Mouse (Mus musculus): ENCODE data around the gene Ppp1r8.
"Not testable (repeated sequence)": the region's sequence is repeated elsewhere in the genome, so short reads cannot be mapped to it uniquely, and the experiment has no call there.

The Ppp1r8 gene

GRCm38 (mm10) chr4:132806620-132807191 lies 36.3 kb downstream of the Ppp1r8 start:
- no peak for DNase-seq

GRCm38 (mm10) chr4:132805599-132806197 lies 37.3 kb downstream of the Ppp1r8 start:
- DNase-seq: no peak

GRCm38 (mm10) chr4:132805146-132805545 lies 37.8 kb downstream of the Ppp1r8 start:
- no peak for DNase-seq

GRCm38 (mm10) chr4:132804331-132804730 lies 38.6 kb downstream of the Ppp1r8 start:
- DNase-seq: peak in 1 of 2 experiments; percentile 21

- no peak for DNase-seq
These were observed 39.1 kb downstream of the Ppp1r8 start for GRCm38 (mm10) chr4:132803876-132804275.

GRCm38 (mm10) chr4:132803212-132803611 lies 39.8 kb downstream of the Ppp1r8 start:
- no peak for DNase-seq

- DNase-seq: peak in 1 of 2 experiments; percentile 31
These were observed 40.8 kb downstream of the Ppp1r8 start for GRCm38 (mm10) chr4:132802171-132802637.

- DNase-seq: no peak
These were observed 41.5 kb downstream of the Ppp1r8 start for GRCm38 (mm10) chr4:132801176-132802077.

- no peak for DNase-seq
These were observed 43.1 kb downstream of the Ppp1r8 start for GRCm38 (mm10) chr4:132799845-132800244.

- DNase-seq: not testable (repeated sequence)
These were observed 44.3 kb downstream of the Ppp1r8 start for GRCm38 (mm10) chr4:132798666-132799065.

GRCm38 (mm10) chr4:132798028-132798427 lies 44.9 kb downstream of the Ppp1r8 start:
- DNase-seq: no peak

- DNase-seq: no peak
These were observed 45.5 kb downstream of the Ppp1r8 start for GRCm38 (mm10) chr4:132797461-132797860.

GRCm38 (mm10) chr4:132796196-132796886 lies 46.6 kb downstream of the Ppp1r8 start, which contains the start of gene Themis2:
Gene Themis2 (minus strand): TSS chr4:132796387.
- DNase-seq: peak; percentile 69 to 72

GRCm38 (mm10) chr4:132795171-132795570 lies 47.8 kb downstream of the Ppp1r8 start:
- no peak for DNase-seq

GRCm38 (mm10) chr4:132794760-132795159 lies 48.2 kb downstream of the Ppp1r8 start:
- DNase-seq: no peak

GRCm38 (mm10) chr4:132794028-132794427 lies 48.9 kb downstream of the Ppp1r8 start:
- no peak for DNase-seq

GRCm38 (mm10) chr4:132793322-132794004 lies 49.5 kb downstream of the Ppp1r8 start:
- DNase-seq: not testable (repeated sequence)

- no peak for DNase-seq
These were observed 53.2 kb downstream of the Ppp1r8 start for GRCm38 (mm10) chr4:132789731-132790130.

- DNase-seq: no peak
These were observed 57.7 kb downstream of the Ppp1r8 start for GRCm38 (mm10) chr4:132785228-132785627.

- DNase-seq: no peak
These were observed 59.2 kb downstream of the Ppp1r8 start for GRCm38 (mm10) chr4:132783732-132784131.

GRCm38 (mm10) chr4:132780288-132780687 lies 62.7 kb downstream of the Ppp1r8 start:
- no peak for DNase-seq

GRCm38 (mm10) chr4:132778562-132779201 lies 64.3 kb downstream of the Ppp1r8 start:
- no peak for DNase-seq
